Mouse (Mus musculus): ENCODE results near the gene Arg1. TPM values are rescaled to one million over a fixed set of nuclear protein-coding genes. Genes with fewer than 3 reads are reported as not detected.
A peak's percentile ranks its signal among the peaks of the same experiment; 100 is the strongest.

Gene Arg1
- 0.35 and 0.55 TPM in 2 replicates for polyA plus RNA-seq (2012; rRNA removed)

- WGBS = 27% methylated on average over 14 of the region's 14 CpGs
- DNase-seq (ENCODE audit: low read depth, low spot score) = no peak
Observed at GRCm38 (mm10) chr10:24926962-24927720, at the start of gene Arg1. TSS of gene Arg1 (minus strand) at chr10:24927484.

DNA sequence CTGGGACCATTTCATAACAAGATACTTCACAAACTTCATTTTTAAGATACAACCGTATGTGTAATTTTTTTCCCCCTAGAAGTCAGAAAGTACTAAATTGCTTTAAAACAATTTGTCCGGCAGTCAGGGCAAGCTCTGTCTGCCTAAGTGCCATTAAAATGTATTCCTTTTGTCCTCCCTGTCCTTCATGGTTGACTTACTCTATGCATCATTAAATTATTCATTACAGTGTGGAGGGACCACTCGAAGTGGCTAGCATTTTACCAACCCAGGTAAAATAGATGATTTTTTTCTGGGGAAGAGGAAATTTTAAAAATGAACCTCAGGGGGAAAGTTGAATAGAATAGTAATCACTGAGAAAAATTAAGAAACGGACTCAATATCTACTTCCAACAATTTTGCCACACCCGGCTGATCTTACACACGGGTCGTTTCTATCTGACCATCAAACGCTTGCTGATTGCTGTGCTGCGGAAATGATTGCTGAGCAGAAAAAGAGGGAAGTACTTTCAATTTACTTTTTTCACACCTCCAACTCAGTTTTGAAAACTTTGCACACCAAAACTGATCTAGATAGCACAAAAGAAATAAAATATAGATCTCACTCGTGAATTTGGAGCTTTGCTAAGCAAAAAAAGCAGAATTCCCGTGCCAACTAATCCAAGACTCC is 46.7 kb upstream of the Arg1 start:
- no peak for DNase-seq (ENCODE audit: low read depth, low spot score)
- 85% methylated on average over 11 of the region's 11 CpGs for WGBS

- DNase-seq (ENCODE audit: low read depth, low spot score) = no peak
- WGBS = 54% methylated on average over 5 of the region's 5 CpGs
Observed at GRCm38 (mm10) chr10:24973385-24973784, 46.1 kb upstream of the Arg1 start.

- no peak for DNase-seq (ENCODE audit: low read depth, low spot score)
- 40% methylated on average over 4 of the region's 4 CpGs for WGBS
Observed at GRCm38 (mm10) chr10:24972923-24973322, 45.6 kb upstream of the Arg1 start.

GRCm38 (mm10) chr10:24965821-24966550 is 38.7 kb upstream of the Arg1 start:
- DNase-seq (ENCODE audit: low read depth, low spot score) = no peak
- WGBS = 85% methylated on average over 12 of the region's 12 CpGs

DNA sequence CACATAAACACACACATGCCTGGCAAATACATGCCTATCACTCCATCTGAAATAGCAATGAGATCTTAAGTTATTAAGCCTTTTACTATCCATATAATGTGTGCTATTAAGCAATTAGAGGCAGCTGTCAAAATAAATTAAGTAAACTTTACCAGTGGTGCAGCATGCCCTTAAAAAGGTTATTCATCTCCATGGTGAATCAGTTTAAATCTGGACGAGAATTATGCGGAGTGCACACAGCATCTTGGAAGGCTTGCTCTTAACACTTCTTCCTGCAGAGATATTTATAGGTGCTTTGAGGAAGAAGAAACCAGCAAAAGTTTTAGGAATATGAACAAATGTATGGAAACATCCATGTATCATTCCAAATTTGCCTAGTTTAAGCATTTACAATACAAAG is 34.6 kb upstream of the Arg1 start:
- 28% methylated on average over 2 of the region's 2 CpGs for WGBS
- no peak for DNase-seq (ENCODE audit: low read depth, low spot score)

GRCm38 (mm10) chr10:24961112-24961511 is 33.8 kb upstream of the Arg1 start:
- 49% methylated on average over 2 of the region's 2 CpGs for WGBS
- peak; percentile 18 for DNase-seq (ENCODE audit: low read depth, low spot score)

DNA sequence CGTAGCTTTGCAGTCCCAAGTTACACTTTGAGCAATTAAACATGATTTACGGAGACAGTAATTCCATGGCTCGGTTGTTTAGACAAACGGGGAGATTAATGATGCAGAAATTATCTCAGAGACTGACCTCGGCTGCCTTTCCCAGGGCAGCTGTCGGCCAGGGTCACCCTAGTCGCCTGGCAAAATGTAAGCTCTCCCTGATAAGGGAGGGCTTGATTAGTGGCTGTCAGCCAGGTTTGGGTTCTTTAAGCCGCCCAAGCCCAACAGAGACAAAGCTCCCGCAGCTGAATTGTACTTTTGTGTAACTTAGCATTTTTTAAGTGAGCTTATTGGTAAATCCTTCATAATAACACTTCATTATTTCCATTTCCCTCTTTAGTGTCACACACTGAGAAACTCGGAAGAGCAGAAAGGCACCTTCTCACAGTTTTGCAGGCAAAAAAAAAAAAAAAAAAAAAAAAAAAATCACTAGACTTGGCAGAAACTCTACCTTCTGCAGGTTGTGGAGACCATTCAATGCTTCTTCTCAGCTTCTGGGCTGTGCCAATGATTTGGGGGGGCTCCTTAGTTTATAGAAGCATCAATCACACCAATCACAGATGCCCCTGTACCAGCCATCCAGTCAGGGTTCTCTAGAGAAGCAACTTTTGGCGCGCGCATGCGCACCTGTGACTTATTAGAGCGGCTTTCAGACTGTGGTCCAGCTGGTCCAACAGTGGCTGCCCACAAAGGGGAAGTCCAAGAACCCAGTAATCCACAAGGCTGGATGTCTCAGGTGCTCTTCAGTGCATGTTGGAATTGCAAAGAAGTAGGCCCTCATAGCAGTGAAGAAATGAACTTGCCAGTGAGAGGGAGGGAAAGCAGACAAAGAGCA is 32.0 kb upstream of the Arg1 start:
- DNase-seq (ENCODE audit: low read depth, low spot score) = no peak
- WGBS = 45% methylated on average over 15 of the region's 15 CpGs

DNA sequence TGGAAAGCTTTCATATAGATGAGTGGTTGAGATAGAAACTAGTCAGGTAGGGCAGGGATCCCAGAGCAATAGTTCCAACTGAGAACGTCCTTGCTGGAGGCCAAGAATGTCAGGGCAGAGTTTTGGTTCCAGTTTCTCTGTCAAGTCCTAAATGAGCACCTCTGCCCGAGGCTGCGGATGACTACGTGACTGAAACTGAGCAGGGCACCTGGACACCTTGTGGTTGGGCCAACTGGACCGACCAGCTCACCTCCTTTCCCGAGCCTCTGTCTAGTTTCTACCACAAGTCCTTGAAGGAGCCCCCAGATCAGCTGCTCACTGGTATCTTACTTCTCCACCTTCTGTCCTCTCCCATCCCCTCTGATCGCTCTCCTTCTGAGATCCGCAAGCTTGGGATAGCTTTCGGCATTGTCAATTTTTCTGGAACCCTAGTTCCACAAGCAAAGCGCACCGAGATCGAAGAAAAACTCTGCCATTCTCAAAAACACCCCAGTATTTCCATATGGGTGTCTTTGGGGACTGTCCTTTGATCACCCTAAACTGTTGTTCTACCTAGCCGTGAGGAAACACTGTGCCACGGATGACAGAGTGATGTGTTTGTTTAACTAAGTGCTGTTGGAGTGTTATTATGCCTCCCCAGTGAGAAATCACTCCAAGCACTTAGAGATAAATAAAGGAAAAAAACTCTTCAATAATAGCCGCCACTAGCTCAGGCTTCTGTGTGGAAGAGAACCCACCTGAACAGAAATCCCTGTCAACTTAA is 31.2 kb upstream of the Arg1 start:
- DNase-seq (ENCODE audit: low read depth, low spot score) = no peak
- 54% methylated on average over 15 of the region's 15 CpGs for WGBS

DNA sequence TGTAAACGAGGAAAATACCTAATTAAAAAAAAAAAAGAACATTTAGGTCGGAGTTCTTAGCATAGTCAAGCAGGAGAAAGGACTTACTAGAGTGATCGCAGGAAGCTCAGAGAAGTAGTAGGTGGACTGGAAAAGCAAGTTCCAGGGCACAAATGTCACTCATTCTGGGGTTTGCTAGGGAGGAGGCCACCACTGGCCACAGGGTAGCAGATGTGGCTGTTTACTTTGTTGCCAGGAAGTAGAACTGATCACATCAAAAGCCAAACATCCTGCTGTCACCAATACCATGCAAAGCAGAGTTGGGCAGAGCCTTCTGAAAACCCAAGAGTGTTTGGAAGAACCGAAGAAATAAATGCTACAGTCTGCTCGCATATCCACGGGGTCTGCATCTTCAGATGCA is 26.6 kb upstream of the Arg1 start:
- 74% methylated on average over 6 of the region's 6 CpGs for WGBS
- no peak for DNase-seq (ENCODE audit: low read depth, low spot score)

- 61% methylated on average over 7 of the region's 7 CpGs for WGBS
- DNase-seq (ENCODE audit: low read depth, low spot score) = no peak
Observed at GRCm38 (mm10) chr10:24952549-24952948, 25.3 kb upstream of the Arg1 start.

- DNase-seq (ENCODE audit: low read depth, low spot score) = no peak
- WGBS = 77% methylated on average over 8 of the region's 8 CpGs
Observed at GRCm38 (mm10) chr10:24951575-24951974, 24.3 kb upstream of the Arg1 start.

DNA sequence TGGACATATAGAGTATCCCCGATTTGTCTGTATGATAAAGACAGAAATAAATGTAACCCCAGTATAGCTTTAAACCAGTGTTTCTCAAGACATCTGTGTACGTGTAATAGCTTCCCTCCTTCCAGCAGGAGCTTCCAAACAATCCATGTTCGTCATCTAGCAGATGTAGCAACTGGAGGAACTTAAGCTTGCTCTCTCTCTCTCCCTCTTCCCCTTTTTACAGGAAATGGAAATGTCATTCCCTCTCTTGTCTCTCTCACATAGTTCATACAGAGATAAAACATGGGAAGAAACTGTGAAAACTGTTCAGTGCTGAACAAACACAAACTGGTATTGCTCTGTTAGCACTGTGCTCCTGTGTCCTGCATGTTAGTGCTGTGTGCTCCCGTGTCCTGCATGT is 22.9 kb upstream of the Arg1 start:
- WGBS = 75% methylated on average over 4 of the region's 4 CpGs
- DNase-seq (ENCODE audit: low read depth, low spot score) = no peak

DNA sequence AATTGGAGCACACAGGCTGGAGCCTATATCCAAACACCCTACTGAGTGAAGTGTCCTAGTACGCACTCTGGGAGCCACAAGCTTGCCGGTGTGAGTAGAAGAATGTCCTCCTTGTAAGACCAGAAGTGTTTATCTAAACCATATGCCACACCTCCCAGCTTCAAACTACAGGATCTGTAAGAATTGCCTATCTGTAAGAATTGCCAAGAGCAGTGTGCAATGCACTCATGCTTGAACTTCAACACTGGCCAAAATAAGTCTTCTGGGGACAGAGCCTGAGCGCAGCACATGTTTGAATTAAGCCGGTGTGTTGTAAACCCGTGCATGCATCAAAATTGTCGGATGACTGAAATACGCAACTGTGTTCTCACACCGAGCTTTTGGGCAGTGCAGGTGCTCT is 21.0 kb upstream of the Arg1 start:
- 35% methylated on average over 8 of the region's 8 CpGs for WGBS
- no peak for DNase-seq (ENCODE audit: low read depth, low spot score)

- 66% methylated on average over 3 of the region's 3 CpGs for WGBS
- DNase-seq (ENCODE audit: low read depth, low spot score) = no peak
Observed at GRCm38 (mm10) chr10:24947871-24948270, 20.6 kb upstream of the Arg1 start.

DNA sequence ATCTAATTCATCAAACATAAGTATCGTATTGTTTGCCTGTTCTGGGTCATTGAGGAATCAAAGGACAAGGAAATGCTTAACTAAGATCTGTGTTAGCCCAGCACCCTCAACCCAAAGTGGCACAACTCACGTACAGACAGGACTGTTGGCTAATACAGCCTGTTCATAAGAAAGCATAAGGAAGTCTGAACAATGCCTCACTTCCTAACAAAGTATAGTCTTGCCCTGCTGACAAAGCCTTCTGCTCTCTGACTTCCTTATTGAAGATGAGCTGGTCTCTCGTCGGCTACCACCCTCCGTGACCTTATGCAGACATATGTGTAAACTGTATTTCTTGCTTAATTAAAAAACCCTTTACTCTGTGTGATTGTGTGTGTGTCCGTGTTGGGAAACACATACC is 2.9 kb upstream of the Arg1 start:
- WGBS = 68% methylated on average over 6 of the region's 6 CpGs
- DNase-seq (ENCODE audit: low read depth, low spot score) = no peak

GRCm38 (mm10) chr10:24928072-24928471 is 788 bp upstream of the Arg1 start:
- DNase-seq (ENCODE audit: low read depth, low spot score) = no peak
- 10% methylated on average over 12 of the region's 12 CpGs for WGBS

- WGBS = 72% methylated on average over 10 of the region's 10 CpGs
- no peak for DNase-seq (ENCODE audit: low read depth, low spot score)
Observed at GRCm38 (mm10) chr10:24926380-24926779, 904 bp downstream of the Arg1 start.

DNA sequence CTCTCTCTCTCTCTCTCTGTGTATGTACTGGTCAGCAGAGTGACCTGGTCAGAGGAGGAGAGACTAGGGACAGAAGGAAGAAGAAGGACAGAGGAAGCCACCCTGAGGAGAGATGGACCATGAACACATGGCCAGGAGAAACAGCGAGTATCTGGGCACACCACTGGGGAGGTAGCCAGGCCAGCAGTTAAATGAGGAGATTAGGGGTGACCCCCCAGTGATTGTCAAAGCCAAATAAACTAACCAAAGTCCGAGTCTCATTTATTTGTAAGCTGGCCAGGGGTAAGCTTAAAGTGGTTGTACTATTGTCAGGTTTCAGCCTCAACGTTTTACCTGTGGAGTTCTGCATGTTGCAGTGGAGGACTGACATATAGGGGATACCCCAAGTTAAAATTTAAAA is 3.0 kb downstream of the Arg1 start:
- DNase-seq (ENCODE audit: low read depth, low spot score) = no peak
- WGBS = 82% methylated on average over 3 of the region's 3 CpGs
